Mouse (Mus musculus): ENCODE measurements around the gene Txnrd2. TPM values are rescaled to one million over a fixed set of nuclear protein-coding genes. Genes with fewer than 3 reads are reported as not detected.

The Txnrd2 gene
- polyA plus RNA-seq, 1 experiment from 2014 or later: 39.6 TPM

GRCm38 (mm10) chr16:18464271-18464670 lies 38.1 kb downstream of the Txnrd2 start:
- Histone ChIP-seq H3K27me3 (ENCODE audit: control insufficient read depth, insufficient read depth, low read length) (no peaks in the 10 kb centered on the region), H3K36me3 (ENCODE audit: control insufficient read depth, insufficient read depth) (peaks cover 3% of the 10 kb centered on the region; the same call in 1 of the 2 replicates), H3K9ac (ENCODE audit: low read length) (no peak overlapping the region), H3K4me1 (ENCODE audit: control insufficient read depth, insufficient read depth, low read length) (peaks cover 11% of the 10 kb centered on the region), H3K27ac (ENCODE audit: low read length) (no peak overlapping the region), H3K9me3 (replicated peaks; ENCODE audit: control insufficient read depth, low read length) (no peaks in the 10 kb centered on the region), H3K4me3 (ENCODE audit: low read length) (no peak overlapping the region), H3K4me2 (ENCODE audit: low read depth, low read length) (no peak overlapping the region)
- no peak; the same call in 1 of the 2 replicates for ATAC-seq (replicated peaks; ENCODE audit: extremely low read depth, insufficient read depth, low FRiP score)
- 60% methylated on average over 3 of the region's 3 CpGs for WGBS

DNA sequence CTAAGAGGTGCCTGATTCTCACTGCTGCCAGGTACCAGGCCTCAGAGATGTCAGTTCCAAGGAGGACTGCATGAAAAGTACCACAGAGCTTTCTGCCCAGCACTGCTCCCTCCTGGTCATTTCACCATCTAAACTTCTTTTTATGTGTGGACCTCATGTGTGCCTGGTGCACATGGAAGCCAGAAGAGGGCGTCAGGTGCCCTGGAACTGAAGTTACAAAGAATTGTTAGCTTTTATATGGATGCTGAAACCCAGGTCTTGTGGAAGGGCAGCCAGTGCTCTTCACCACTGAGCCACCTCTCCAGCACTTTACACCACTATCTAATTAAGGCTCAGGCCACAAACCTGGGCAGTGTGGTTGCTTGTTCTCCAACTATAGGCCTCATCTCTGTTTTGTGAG lies 44.6 kb downstream of the Txnrd2 start:
- no peak overlapping the region for H3K4me3 ChIP-seq (ENCODE audit: low read length)
- peaks cover 6% of the 10 kb centered on the region for H3K36me3 ChIP-seq (ENCODE audit: control insufficient read depth, insufficient read depth)
- H3K4me2 ChIP-seq (ENCODE audit: low read depth, low read length): no peak overlapping the region
- ATAC-seq (replicated peaks; ENCODE audit: extremely low read depth, insufficient read depth, low FRiP score): no peak
- H3K27ac ChIP-seq (ENCODE audit: low read length): no peak overlapping the region
- H3K9me3 ChIP-seq (replicated peaks; ENCODE audit: control insufficient read depth, low read length): no peaks in the 10 kb centered on the region
- no peaks in the 10 kb centered on the region for H3K27me3 ChIP-seq (ENCODE audit: control insufficient read depth, insufficient read depth, low read length)
- H3K9ac ChIP-seq (ENCODE audit: low read length): no peak overlapping the region
- WGBS: 44% methylated on average over 1 of the region's 1 CpGs
- H3K4me1 ChIP-seq (ENCODE audit: control insufficient read depth, insufficient read depth, low read length): no peaks in the 10 kb centered on the region

DNA sequence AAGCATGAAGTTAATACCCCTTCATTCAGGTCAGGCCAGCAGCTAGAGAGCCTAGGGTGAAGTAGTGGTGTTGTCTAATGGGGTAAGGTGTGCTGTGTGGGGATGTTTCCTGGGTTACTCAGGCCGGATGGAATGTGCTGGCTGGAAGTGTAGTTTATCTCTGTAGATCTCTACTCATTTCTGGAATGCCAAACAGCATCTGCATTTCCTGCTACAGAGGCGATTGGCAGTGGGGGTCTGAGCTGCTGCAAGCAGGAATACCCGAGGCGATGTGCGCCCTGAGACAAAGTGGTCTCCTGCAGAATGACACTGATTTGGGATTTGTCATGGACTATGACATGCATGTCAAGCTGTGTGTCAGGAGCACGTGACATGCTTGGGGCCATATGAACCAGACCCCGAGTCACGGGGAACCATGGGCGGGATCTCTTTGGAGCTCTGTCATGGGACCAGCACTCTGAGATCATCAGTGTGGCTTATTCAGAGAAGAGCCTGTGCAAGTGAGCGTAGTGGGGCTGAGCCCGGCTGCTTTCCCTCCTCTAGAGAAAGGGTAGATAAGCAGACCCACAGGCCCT lies 45.3 kb downstream of the Txnrd2 start:
- H3K4me3 ChIP-seq (ENCODE audit: low read length): no peak overlapping the region
- H3K27ac ChIP-seq (ENCODE audit: low read length): no peak overlapping the region
- H3K9me3 ChIP-seq (replicated peaks; ENCODE audit: control insufficient read depth, low read length): no peaks in the 10 kb centered on the region
- H3K36me3 ChIP-seq (ENCODE audit: control insufficient read depth, insufficient read depth): peaks cover 6% of the 10 kb centered on the region
- H3K27me3 ChIP-seq (ENCODE audit: control insufficient read depth, insufficient read depth, low read length): no peaks in the 10 kb centered on the region
- ATAC-seq (replicated peaks; ENCODE audit: extremely low read depth, insufficient read depth, low FRiP score): no peak
- H3K9ac ChIP-seq (ENCODE audit: low read length): no peak overlapping the region; the same call in 1 of the 2 replicates
- H3K4me2 ChIP-seq (ENCODE audit: low read depth, low read length): no peak overlapping the region
- no peaks in the 10 kb centered on the region for H3K4me1 ChIP-seq (ENCODE audit: control insufficient read depth, insufficient read depth, low read length)
- 56% methylated on average over 11 of the region's 11 CpGs for WGBS

GRCm38 (mm10) chr16:18471976-18472375 lies 45.8 kb downstream of the Txnrd2 start:
- Histone ChIP-seq H3K4me1 (ENCODE audit: control insufficient read depth, insufficient read depth, low read length) (no peaks in the 10 kb centered on the region), H3K27ac (ENCODE audit: low read length) (no peak overlapping the region), H3K9me3 (replicated peaks; ENCODE audit: control insufficient read depth, low read length) (no peaks in the 10 kb centered on the region), H3K4me3 (ENCODE audit: low read length) (no peak overlapping the region), H3K4me2 (ENCODE audit: low read depth, low read length) (no peak overlapping the region), H3K27me3 (ENCODE audit: control insufficient read depth, insufficient read depth, low read length) (no peaks in the 10 kb centered on the region), H3K36me3 (ENCODE audit: control insufficient read depth, insufficient read depth) (peaks cover 6% of the 10 kb centered on the region), H3K9ac (ENCODE audit: low read length) (no peak overlapping the region)
- WGBS: 72% methylated on average over 6 of the region's 6 CpGs
- no peak for ATAC-seq (replicated peaks; ENCODE audit: extremely low read depth, insufficient read depth, low FRiP score)

DNA sequence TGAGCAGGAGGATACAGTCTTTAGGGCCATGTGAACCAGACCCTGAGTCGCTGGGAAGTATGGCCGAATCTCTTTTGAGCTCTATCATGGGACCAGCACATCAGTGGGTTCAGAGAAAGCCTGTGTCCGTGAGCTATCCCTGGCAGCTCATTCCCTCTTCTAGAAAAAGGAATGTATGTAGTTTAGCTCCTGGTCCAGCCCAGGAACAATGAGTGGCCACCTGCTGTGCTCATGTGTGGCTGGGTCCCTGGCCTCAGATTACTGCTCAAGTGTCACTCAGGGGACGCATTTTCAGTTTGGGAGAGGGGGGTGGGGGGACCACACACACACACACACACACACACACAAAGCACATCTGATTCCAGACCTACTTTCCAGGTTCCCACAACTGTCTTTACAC lies 46.2 kb downstream of the Txnrd2 start:
- Histone ChIP-seq H3K4me3 (ENCODE audit: low read length) (no peak overlapping the region), H3K4me1 (ENCODE audit: control insufficient read depth, insufficient read depth, low read length) (no peaks in the 10 kb centered on the region), H3K9ac (ENCODE audit: low read length) (no peak overlapping the region), H3K36me3 (ENCODE audit: control insufficient read depth, insufficient read depth) (peaks cover 6% of the 10 kb centered on the region), H3K27ac (ENCODE audit: low read length) (no peak overlapping the region), H3K27me3 (ENCODE audit: control insufficient read depth, insufficient read depth, low read length) (no peaks in the 10 kb centered on the region), H3K4me2 (ENCODE audit: low read depth, low read length) (no peak overlapping the region), H3K9me3 (replicated peaks; ENCODE audit: control insufficient read depth, low read length) (no peaks in the 10 kb centered on the region)
- ATAC-seq (replicated peaks; ENCODE audit: extremely low read depth, insufficient read depth, low FRiP score): no peak
- WGBS: 83% methylated on average over 4 of the region's 4 CpGs

GRCm38 (mm10) chr16:18472976-18473375 lies 46.8 kb downstream of the Txnrd2 start:
- H3K9me3 ChIP-seq (replicated peaks; ENCODE audit: control insufficient read depth, low read length): no peaks in the 10 kb centered on the region
- no peak overlapping the region for H3K9ac ChIP-seq (ENCODE audit: low read length)
- H3K4me1 ChIP-seq (ENCODE audit: control insufficient read depth, insufficient read depth, low read length): no peaks in the 10 kb centered on the region
- no peaks in the 10 kb centered on the region for H3K27me3 ChIP-seq (ENCODE audit: control insufficient read depth, insufficient read depth, low read length)
- no peak overlapping the region for H3K4me3 ChIP-seq (ENCODE audit: low read length)
- WGBS: 83% methylated on average over 8 of the region's 8 CpGs
- ATAC-seq (replicated peaks; ENCODE audit: extremely low read depth, insufficient read depth, low FRiP score): no peak
- peaks cover 6% of the 10 kb centered on the region for H3K36me3 ChIP-seq (ENCODE audit: control insufficient read depth, insufficient read depth)
- H3K27ac ChIP-seq (ENCODE audit: low read length): no peak overlapping the region
- H3K4me2 ChIP-seq (ENCODE audit: low read depth, low read length): no peak overlapping the region

DNA sequence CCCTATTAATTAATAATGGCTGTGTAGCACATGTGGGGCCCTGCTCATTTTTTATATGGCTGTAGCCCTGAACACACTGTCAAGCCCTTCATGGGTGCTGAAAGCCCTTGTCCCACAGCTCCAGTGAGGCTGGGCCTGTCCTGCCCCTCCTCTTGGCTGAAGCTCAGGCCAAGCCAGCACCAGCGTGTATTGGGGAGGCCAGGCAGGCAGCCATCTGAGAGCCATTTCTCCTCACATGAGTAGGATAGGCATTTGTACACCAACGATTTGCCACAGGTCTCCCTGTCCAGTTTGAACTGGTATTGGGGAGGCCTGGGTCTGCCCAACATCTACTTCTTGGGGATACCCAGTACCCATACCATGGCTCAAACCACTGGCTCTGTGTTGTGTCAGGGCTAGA lies 47.8 kb downstream of the Txnrd2 start:
- no peaks in the 10 kb centered on the region for H3K9me3 ChIP-seq (replicated peaks; ENCODE audit: control insufficient read depth, low read length)
- WGBS: 85% methylated on average over 2 of the region's 2 CpGs
- H3K27me3 ChIP-seq (ENCODE audit: control insufficient read depth, insufficient read depth, low read length): no peaks in the 10 kb centered on the region
- peaks cover 6% of the 10 kb centered on the region for H3K36me3 ChIP-seq (ENCODE audit: control insufficient read depth, insufficient read depth)
- H3K4me3 ChIP-seq (ENCODE audit: low read length): no peak overlapping the region
- ATAC-seq (replicated peaks; ENCODE audit: extremely low read depth, insufficient read depth, low FRiP score): no peak
- no peak overlapping the region for H3K9ac ChIP-seq (ENCODE audit: low read length)
- H3K4me2 ChIP-seq (ENCODE audit: low read depth, low read length): no peak overlapping the region
- H3K4me1 ChIP-seq (ENCODE audit: control insufficient read depth, insufficient read depth, low read length): no peaks in the 10 kb centered on the region
- no peak overlapping the region for H3K27ac ChIP-seq (ENCODE audit: low read length)

DNA sequence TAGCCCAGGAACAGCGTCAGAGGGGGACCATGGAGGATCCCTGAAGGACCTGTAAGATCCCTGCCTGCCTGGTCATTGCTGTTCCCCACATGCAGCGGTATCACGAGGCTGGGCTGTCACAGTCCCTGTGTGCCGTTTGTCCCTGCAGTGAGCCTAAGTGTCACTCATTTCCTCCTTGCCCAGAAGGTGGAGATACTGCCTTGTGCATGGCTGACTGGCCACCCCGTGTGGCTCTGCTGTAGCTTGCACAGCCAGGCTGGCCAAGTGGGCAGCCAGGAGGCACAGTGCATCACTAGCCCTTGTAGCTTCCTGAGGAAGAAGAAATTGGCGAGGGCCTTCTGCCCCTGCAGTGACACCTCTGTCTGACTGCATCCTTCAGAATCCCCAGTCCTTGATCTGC lies 51.8 kb downstream of the Txnrd2 start:
- no peaks in the 10 kb centered on the region; the same call in none of the 2 replicates for H3K36me3 ChIP-seq (ENCODE audit: control insufficient read depth, insufficient read depth)
- H3K27ac ChIP-seq (ENCODE audit: low read length): no peak overlapping the region
- H3K4me1 ChIP-seq (ENCODE audit: control insufficient read depth, insufficient read depth, low read length): no peaks in the 10 kb centered on the region
- no peaks in the 10 kb centered on the region for H3K27me3 ChIP-seq (ENCODE audit: control insufficient read depth, insufficient read depth, low read length)
- no peak for ATAC-seq (replicated peaks; ENCODE audit: extremely low read depth, insufficient read depth, low FRiP score)
- no peak overlapping the region for H3K4me2 ChIP-seq (ENCODE audit: low read depth, low read length)
- no peaks in the 10 kb centered on the region for H3K9me3 ChIP-seq (replicated peaks; ENCODE audit: control insufficient read depth, low read length)
- H3K4me3 ChIP-seq (ENCODE audit: low read length): no peak overlapping the region
- no peak overlapping the region for H3K9ac ChIP-seq (ENCODE audit: low read length)
- WGBS: 56% methylated on average over 6 of the region's 6 CpGs

GRCm38 (mm10) chr16:18479667-18480066 lies 53.5 kb downstream of the Txnrd2 start:
- no peaks in the 10 kb centered on the region for H3K4me1 ChIP-seq (ENCODE audit: control insufficient read depth, insufficient read depth, low read length)
- H3K9me3 ChIP-seq (replicated peaks; ENCODE audit: control insufficient read depth, low read length): no peaks in the 10 kb centered on the region
- 71% methylated on average over 7 of the region's 7 CpGs for WGBS
- H3K9ac ChIP-seq (ENCODE audit: low read length): no peak overlapping the region
- H3K27ac ChIP-seq (ENCODE audit: low read length): no peak overlapping the region
- H3K27me3 ChIP-seq (ENCODE audit: control insufficient read depth, insufficient read depth, low read length): no peaks in the 10 kb centered on the region
- no peak for ATAC-seq (replicated peaks; ENCODE audit: extremely low read depth, insufficient read depth, low FRiP score)
- H3K4me2 ChIP-seq (ENCODE audit: low read depth, low read length): no peak overlapping the region
- H3K4me3 ChIP-seq (ENCODE audit: low read length): no peak overlapping the region
- H3K36me3 ChIP-seq (ENCODE audit: control insufficient read depth, insufficient read depth): no peaks in the 10 kb centered on the region; the same call in none of the 2 replicates

Data from heart, embryonic 16.5 days (tissue).